Mouse (Mus musculus) kidney, adult 2 months (tissue): ENCODE data around the gene Acaa1a.

ENCODE experiments used
- CTCF ChIP-seq: fragments of 200-500 bp; conservative IDR thresholded peaks from 2 replicates; pipeline ENCODE4 v1.5.1; 2011; ENCODE audit warnings: low read depth, mild to moderate bottlenecking, control low read depth, low read length, moderate library complexity, mixed read lengths; ENCODE audit not compliant: insufficient read depth, insufficient read length
- POLR2A ChIP-seq: fragments of 200-500 bp; IDR thresholded peaks from one replicate; pipeline ENCODE4 v1.6.1; 2011; ENCODE audit warnings: low read depth, low read length, control low read depth

- no peak for TF ChIP-seq CTCF
- TF ChIP-seq POLR2A = no peak
These were observed 1.6 kb upstream of the Acaa1a start for GRCm38 (mm10) chr9:119337842-119338241.
